Mouse (Mus musculus): ENCODE measurements at regions not wholly inside any gene's neighbourhood (a gene's known extent, or its start where the extent isn't known, plus 50 kb on each side); places are given as distances from the start of the nearest gene placed in this dataset.

- TF ChIP-seq CTCF (IDR thresholded peaks at IDR 0.05; ENCODE audit: low read depth) (peak; percentile 9; the same call in 1 of the 2 replicates), EP300 (optimal IDR thresholded peaks at IDR 0.05) (no peak)
Observed at GRCm38 (mm10) chrX:127871412-127871811, 135.1 kb upstream of the Cldn34c4 start.
